Mouse (Mus musculus): ENCODE data around the gene Gpr61. TPM values are rescaled to one million over a fixed set of nuclear protein-coding genes. Genes with fewer than 3 reads are reported as not detected.

Gene Gpr61
- total and polyA plus RNA-seq, 3 experiments: 0.27 TPM; not detected in 2

GRCm38 (mm10) chr3:108178756-108179715 lies 24.4 kb upstream of the Gpr61 start:
- H3K4me1 ChIP-seq (ENCODE audit: control insufficient read depth in 1 of 2, insufficient read depth in 2 of 2): no peaks in the 10 kb centered on the region
- TF ChIP-seq MAFK (IDR thresholded peaks at IDR 0.05; ENCODE audit: insufficient replicate concordance, low read length) (no peak), POLR2AphosphoS2 (IDR thresholded peaks at IDR 0.05; ENCODE audit: low read depth, low read length) (no peak), JUN (IDR thresholded peaks at IDR 0.05; ENCODE audit: insufficient read depth, low read depth, low read length) (no peak), CTCF (conservative IDR thresholded peaks at IDR 0.05 in 1 of 2, IDR thresholded peaks at IDR 0.05 in 1 of 2; ENCODE audit: low read depth in 2 of 2, low read length in 2 of 2) (peak in 1 of 2 experiments; percentile 20; a peak in 2 of 4 replicates), POLR2A (IDR thresholded peaks at IDR 0.05; ENCODE audit: low read depth, low read length) (no peak)
- no peak overlapping the region for H3K4me3 ChIP-seq (replicated peaks in 1 of 3; ENCODE audit: low read depth in 2 of 3, low read length in 2 of 3, poor library complexity in 1 of 3)
- H3K9ac ChIP-seq (ENCODE audit: insufficient read depth, low read depth): no peak overlapping the region
- dilution Hi-C loops (cut with MboI; ENCODE audit: extremely low pct_ligation_motif_present, extremely low pct_unique_long_range_greater_than_20kb, low sequenced_read_pairs) (no loop called here), in situ Hi-C loops (cut with MboI; ENCODE audit: low pct_ligation_motif_present, low pct_unique_long_range_greater_than_20kb, low sequenced_read_pairs) (no loop called here)
- no peak overlapping the region for H3K27ac ChIP-seq (ENCODE audit: insufficient read depth, low read depth)
- peaks cover 4% of the 10 kb centered on the region for H3K9me3 ChIP-seq (replicated peaks; ENCODE audit: low read length)
- no peaks in the 10 kb centered on the region for H3K36me3 ChIP-seq (replicated peaks in 1 of 2; ENCODE audit: control insufficient read depth in 1 of 2, insufficient read depth in 1 of 2, low read length in 1 of 2)
- no peak overlapping the region for H3K4me2 ChIP-seq (ENCODE audit: insufficient read depth, low read depth, poor library complexity, severe bottlenecking)
- peaks cover 29% of the 10 kb centered on the region for H3K27me3 ChIP-seq (replicated peaks)
- DNase-seq (ENCODE audit: extremely low read depth): no peak
- H3K79me2 ChIP-seq (replicated peaks; ENCODE audit: control insufficient read depth, extremely low read depth, insufficient read depth, poor library complexity, severe bottlenecking): no peaks in the 10 kb centered on the region

- no peaks in the 10 kb centered on the region for H3K36me3 ChIP-seq (replicated peaks in 1 of 2; ENCODE audit: control insufficient read depth in 1 of 2, insufficient read depth in 1 of 2, low read length in 1 of 2)
- no peaks in the 10 kb centered on the region for H3K4me1 ChIP-seq (ENCODE audit: control insufficient read depth in 1 of 2, insufficient read depth in 2 of 2)
- no peaks in the 10 kb centered on the region for H3K79me2 ChIP-seq (replicated peaks; ENCODE audit: control insufficient read depth, extremely low read depth, insufficient read depth, poor library complexity, severe bottlenecking)
- no peak overlapping the region for H3K9ac ChIP-seq (ENCODE audit: insufficient read depth, low read depth)
- no peak for DNase-seq (ENCODE audit: extremely low read depth)
- no peak overlapping the region for H3K4me3 ChIP-seq (replicated peaks in 1 of 3; ENCODE audit: low read depth in 2 of 3, low read length in 2 of 3, poor library complexity in 1 of 3)
- dilution Hi-C loops (cut with MboI; ENCODE audit: extremely low pct_ligation_motif_present, extremely low pct_unique_long_range_greater_than_20kb, low sequenced_read_pairs) (no loop called here), in situ Hi-C loops (cut with MboI; ENCODE audit: low pct_ligation_motif_present, low pct_unique_long_range_greater_than_20kb, low sequenced_read_pairs) (no loop called here)
- H3K9me3 ChIP-seq (replicated peaks; ENCODE audit: low read length): peaks cover 4% of the 10 kb centered on the region
- no peak overlapping the region for H3K4me2 ChIP-seq (ENCODE audit: insufficient read depth, low read depth, poor library complexity, severe bottlenecking)
- no peak for TF ChIP-seq TBP (conservative IDR thresholded peaks at IDR 0.05; ENCODE audit: low read depth, low read length)
- no peak for TF ChIP-seq RAD21 (IDR thresholded peaks at IDR 0.05; ENCODE audit: low read depth, low read length)
- TF ChIP-seq JUN (IDR thresholded peaks at IDR 0.05; ENCODE audit: insufficient read depth, low read depth, low read length): no peak
- no peak for TF ChIP-seq ZKSCAN1 (IDR thresholded peaks at IDR 0.05; ENCODE audit: borderline replicate concordance, low read depth, low read length)
- no peak for TF ChIP-seq ZC3H11A (IDR thresholded peaks at IDR 0.05; ENCODE audit: low read depth, low read length)
- no peak for TF ChIP-seq IRF4 (IDR thresholded peaks at IDR 0.05; ENCODE audit: low read depth, low read length)
- no peak for TF ChIP-seq POLR2AphosphoS2 (IDR thresholded peaks at IDR 0.05; ENCODE audit: low read depth, low read length)
- no peak for TF ChIP-seq POLR2A (IDR thresholded peaks at IDR 0.05; ENCODE audit: low read depth, low read length)
- TF ChIP-seq MYC (IDR thresholded peaks at IDR 0.05; ENCODE audit: low read depth, low read length): no peak
- TF ChIP-seq NELFE (IDR thresholded peaks at IDR 0.05; ENCODE audit: low read depth, low read length): no peak
- no peak for TF ChIP-seq E2F4 (IDR thresholded peaks at IDR 0.05; ENCODE audit: insufficient replicate concordance, low read depth, low read length)
- TF ChIP-seq USF2 (conservative IDR thresholded peaks at IDR 0.05; ENCODE audit: low read depth, low read length): no peak
- no peak for TF ChIP-seq KAT2A (IDR thresholded peaks at IDR 0.05; ENCODE audit: insufficient replicate concordance, low read length)
- no peak for TF ChIP-seq EP300 (IDR thresholded peaks at IDR 0.05; ENCODE audit: low read length)
- TF ChIP-seq MEF2A (IDR thresholded peaks at IDR 0.05; ENCODE audit: borderline replicate concordance, low read depth, low read length): no peak
- TF ChIP-seq JUND (conservative IDR thresholded peaks at IDR 0.05; ENCODE audit: low read depth, low read length): no peak
- TF ChIP-seq MAX (IDR thresholded peaks at IDR 0.05; ENCODE audit: low read length): no peak
- TF ChIP-seq CHD1 (IDR thresholded peaks at IDR 0.05; ENCODE audit: low read depth, low read length): no peak
- peaks cover 28% of the 10 kb centered on the region for H3K27me3 ChIP-seq (replicated peaks)
- no peak overlapping the region for H3K27ac ChIP-seq (ENCODE audit: insufficient read depth, low read depth)
These were observed 20.2 kb upstream of the Gpr61 start for GRCm38 (mm10) chr3:108174672-108175531.

Measured in CH12.LX (cell line).